Mouse (Mus musculus): Measurements from ENCODE around the gene Unc119.

Unc119 gene

GRCm38 (mm10) chr11:78371711-78372110, 28.4 kb downstream of the Unc119 start:
- no peak for DNase-seq (ENCODE audit: low spot score in 2 of 2)

GRCm38 (mm10) chr11:78372166-78372565, 28.9 kb downstream of the Unc119 start:
- DNase-seq (ENCODE audit: low spot score in 2 of 2): no peak

- DNase-seq (ENCODE audit: low spot score in 2 of 2): no peak
Measured at GRCm38 (mm10) chr11:78372610-78373009, 29.3 kb downstream of the Unc119 start.

GRCm38 (mm10) chr11:78374147-78374546, 30.9 kb downstream of the Unc119 start:
- no peak for DNase-seq (ENCODE audit: low spot score in 2 of 2)

- DNase-seq (ENCODE audit: low spot score in 2 of 2): no peak
Measured at GRCm38 (mm10) chr11:78377549-78378159, 34.4 kb downstream of the Unc119 start.

- DNase-seq (ENCODE audit: low spot score in 2 of 2): no peak
Measured at GRCm38 (mm10) chr11:78380351-78380750, 37.1 kb downstream of the Unc119 start.

GRCm38 (mm10) chr11:78380996-78381395, 37.7 kb downstream of the Unc119 start:
- no peak for DNase-seq (ENCODE audit: low spot score in 2 of 2)

GRCm38 (mm10) chr11:78382286-78382685, 39.0 kb downstream of the Unc119 start:
- DNase-seq (ENCODE audit: low spot score in 2 of 2): no peak

- no peak for DNase-seq (ENCODE audit: low spot score in 2 of 2)
Measured at GRCm38 (mm10) chr11:78382701-78383100, 39.4 kb downstream of the Unc119 start.

- DNase-seq (ENCODE audit: low spot score in 2 of 2): no peak
Measured at GRCm38 (mm10) chr11:78385776-78386175, 42.5 kb downstream of the Unc119 start.

GRCm38 (mm10) chr11:78386508-78387043, 43.3 kb downstream of the Unc119 start, which contains the start of gene Foxn1:
Gene Foxn1, minus strand, starts transcription at chr11:78386558.
- DNase-seq (ENCODE audit: low spot score in 2 of 2): no peak

- DNase-seq (ENCODE audit: low spot score in 2 of 2): no peak
Measured at GRCm38 (mm10) chr11:78392728-78393127, 49.4 kb downstream of the Unc119 start.

GRCm38 (mm10) chr11:78396950-78397349, 53.7 kb downstream of the Unc119 start:
- no peak for DNase-seq (ENCODE audit: low spot score in 2 of 2)

GRCm38 (mm10) chr11:78397397-78397796, 54.1 kb downstream of the Unc119 start:
- peak; percentile 7 to 11 for DNase-seq (ENCODE audit: low spot score in 2 of 2)

- DNase-seq (ENCODE audit: low spot score in 2 of 2): no peak
Measured at GRCm38 (mm10) chr11:78398212-78398611, 54.9 kb downstream of the Unc119 start.
